In the genomic region with DNA sequence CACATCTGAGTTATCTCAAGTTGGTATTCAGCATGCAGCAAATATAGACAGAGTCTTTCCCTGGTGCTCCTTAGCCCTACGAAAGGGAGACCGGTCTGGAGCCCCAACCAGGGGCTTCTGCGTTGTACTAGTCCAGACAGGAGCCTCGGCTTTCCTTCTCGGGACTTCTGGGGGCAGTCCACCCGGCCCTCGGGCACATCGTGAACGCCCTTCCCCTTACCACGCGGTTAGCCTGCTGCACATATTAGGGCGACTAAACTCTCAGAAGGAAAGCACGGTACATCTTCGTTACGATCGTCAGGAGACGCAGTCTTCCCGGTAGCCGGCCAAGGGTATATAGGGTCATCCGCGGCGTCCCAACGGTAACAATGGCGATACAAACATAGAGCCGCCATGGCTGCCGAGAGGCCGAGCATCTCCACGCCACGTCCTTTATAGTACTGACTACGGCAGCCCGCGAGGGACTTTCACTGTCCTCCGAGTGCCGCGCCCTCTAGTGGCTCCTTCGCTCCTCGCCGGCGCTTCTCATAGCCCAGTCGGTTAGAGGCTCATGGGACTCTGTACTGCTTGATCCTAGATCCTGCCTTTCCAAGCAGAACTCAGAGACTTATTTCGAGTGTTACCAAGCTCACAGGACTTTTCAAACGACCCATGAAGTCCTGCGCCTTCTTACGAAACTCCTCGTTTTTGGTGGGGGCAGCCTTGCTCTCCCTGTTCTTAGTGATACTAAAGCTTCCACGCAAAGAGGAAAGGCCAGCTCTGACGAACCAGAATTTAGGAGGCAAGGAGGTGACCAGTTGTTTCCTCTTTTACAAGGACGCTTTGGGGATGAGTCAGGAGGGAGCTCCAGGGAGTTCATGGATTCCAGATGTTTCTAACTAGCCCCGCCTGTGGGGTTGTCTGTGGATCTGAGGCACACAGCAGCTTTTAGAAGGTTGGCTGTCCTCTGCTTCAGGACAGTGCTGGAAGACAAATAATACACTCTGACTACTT, we compare ENCODE assay signal across 8 mouse cellular contexts. TPM values are rescaled to one million over a fixed set of nuclear protein-coding genes. Genes with fewer than 3 reads are reported as not detected.
DNase-seq lines count a peak whose midpoint lies in the region; ATAC-seq and TF ChIP-seq lines count a peak whose summit lies in the region.

No protein-coding gene starts in this region.

- DNase-seq in A20 (ENCODE audit: low read depth, low spot score), result peak; percentile 94
- DNase-seq in heart, adult 9 months (ENCODE audit: low spot score in 2 of 2), result peak; percentile 92 to 96
- DNase-seq in kidney, adult 9 months, result peak; percentile 98
- peak; percentile 86 to 98 for DNase-seq in spleen, adult 18-20 months

- peak overlapping the region; percentile 94 for H3K27ac ChIP-seq in bone marrow macrophage, adult 2 months (ENCODE audit: insufficient read depth, low read depth, low read length)
- H3K27ac ChIP-seq in embryonic facial prominence, embryonic 15.5 days (replicated peaks), result peak overlapping the region; percentile 94
- H3K27ac ChIP-seq in limb, embryonic 13.5 days, result peak overlapping the region; percentile 81
- peak overlapping the region; percentile 83 for H3K27ac ChIP-seq in midbrain, embryonic 15.5 days

- H3K9me3 ChIP-seq in embryonic facial prominence, embryonic 15.5 days (replicated peaks), result no peaks in the 10 kb centered on the region
- H3K9me3 ChIP-seq in limb, embryonic 13.5 days, result no peaks in the 10 kb centered on the region
- H3K9me3 ChIP-seq in midbrain, embryonic 15.5 days, result no peaks in the 10 kb centered on the region

- H3K27me3 ChIP-seq in embryonic facial prominence, embryonic 15.5 days, result no peaks in the 10 kb centered on the region
- no peaks in the 10 kb centered on the region for H3K27me3 ChIP-seq in limb, embryonic 13.5 days
- no peaks in the 10 kb centered on the region for H3K27me3 ChIP-seq in midbrain, embryonic 15.5 days (replicated peaks)

- WGBS in embryonic facial prominence, embryonic 15.5 days, result 3% methylated on average over 49 of the region's 49 CpGs
- WGBS in limb, embryonic 13.5 days, result 3% methylated on average over 49 of the region's 49 CpGs
- WGBS in midbrain, embryonic 15.5 days, result 5% methylated on average over 49 of the region's 49 CpGs

- peaks cover 37% of the 10 kb centered on the region for H3K4me1 ChIP-seq in bone marrow macrophage, adult 2 months (ENCODE audit: control insufficient read depth, insufficient read depth, low read length)
- H3K4me1 ChIP-seq in embryonic facial prominence, embryonic 15.5 days, result peaks cover 29% of the 10 kb centered on the region
- peaks cover 33% of the 10 kb centered on the region for H3K4me1 ChIP-seq in limb, embryonic 13.5 days
- H3K4me1 ChIP-seq in midbrain, embryonic 15.5 days, result peaks cover 36% of the 10 kb centered on the region

- peak; percentile 83 for ATAC-seq in embryonic facial prominence, embryonic 15.5 days (ENCODE audit: insufficient number of reproducible peaks, low FRiP score, low TSS enrichment, low read depth)
- ATAC-seq in limb, embryonic 13.5 days (ENCODE audit: low FRiP score, low read depth), result peak; percentile 85
- peak; percentile 85 for ATAC-seq in midbrain, embryonic 15.5 days (replicated peaks)

- peak; percentile 64 for TF ChIP-seq CTCF in bone marrow macrophage, adult 2 months (IDR thresholded peaks at IDR 0.05; ENCODE audit: low read depth, low read length)

- H3K9ac ChIP-seq in embryonic facial prominence, embryonic 15.5 days, result peak overlapping the region; percentile 96
- peak overlapping the region; percentile 97 for H3K9ac ChIP-seq in limb, embryonic 13.5 days
- H3K9ac ChIP-seq in midbrain, embryonic 15.5 days, result peak overlapping the region; percentile 85

- no peak for TF ChIP-seq POLR2A in bone marrow macrophage, adult 2 months (IDR thresholded peaks at IDR 0.05; ENCODE audit: borderline replicate concordance, low read depth, low read length)

- H3K4me3 ChIP-seq in bone marrow macrophage, adult 2 months (ENCODE audit: insufficient read depth, low read length), result peak overlapping the region; percentile 99
- peak overlapping the region; percentile 94 for H3K4me3 ChIP-seq in embryonic facial prominence, embryonic 15.5 days (replicated peaks)
- H3K4me3 ChIP-seq in limb, embryonic 13.5 days, result peak overlapping the region; percentile 82
- peak overlapping the region; percentile 77 for H3K4me3 ChIP-seq in midbrain, embryonic 15.5 days

- H3K4me2 ChIP-seq in embryonic facial prominence, embryonic 15.5 days (replicated peaks), result peak overlapping the region; percentile 76
- H3K4me2 ChIP-seq in limb, embryonic 13.5 days (replicated peaks), result peak overlapping the region; percentile 86
- peak overlapping the region; percentile 72 for H3K4me2 ChIP-seq in midbrain, embryonic 15.5 days

- H3K36me3 ChIP-seq in embryonic facial prominence, embryonic 15.5 days, result peaks cover 36% of the 10 kb centered on the region
- H3K36me3 ChIP-seq in limb, embryonic 13.5 days, result peaks cover 37% of the 10 kb centered on the region
- peaks cover 30% of the 10 kb centered on the region for H3K36me3 ChIP-seq in midbrain, embryonic 15.5 days (replicated peaks)

RNA-seq across cellular contexts. Expression of a gene that starts 11.9 kb away (rescaled TPM):
- not detected in 2 replicates for polyA plus RNA-seq in bone marrow macrophage, adult 2 months (2012; ENCODE audit: insufficient read depth, insufficient read length, missing spikeins)
- polyA plus RNA-seq in embryonic facial prominence, embryonic 15.5 days (2015; fragmentation: Nextera tagmentation; extraction: Ambion mirVana), result 44.0 and 48.6 TPM in 2 replicates
- polyA plus RNA-seq in limb, embryonic 13.5 days (2015; fragmentation: Nextera tagmentation; extraction: Ambion mirVana), result 61.0 and 61.5 TPM in 2 replicates
- polyA plus RNA-seq in midbrain, embryonic 15.5 days (2015; fragmentation: Nextera tagmentation; extraction: Ambion mirVana), result 164 and 168 TPM in 2 replicates

RNA-seq across cellular contexts. Expression of a gene that starts 30.9 kb away (rescaled TPM):
- polyA plus RNA-seq in bone marrow macrophage, adult 2 months (2012; ENCODE audit: insufficient read depth, insufficient read length, missing spikeins), result not detected in 2 replicates
- polyA plus RNA-seq in embryonic facial prominence, embryonic 15.5 days (2015; fragmentation: Nextera tagmentation; extraction: Ambion mirVana), result not detected in 2 replicates
- polyA plus RNA-seq in limb, embryonic 13.5 days (2015; fragmentation: Nextera tagmentation; extraction: Ambion mirVana), result not detected in 2 replicates
- not detected in 2 replicates for polyA plus RNA-seq in midbrain, embryonic 15.5 days (2015; fragmentation: Nextera tagmentation; extraction: Ambion mirVana)

RNA-seq across cellular contexts. Expression of a gene that starts 35.9 kb away (rescaled TPM):
- polyA plus RNA-seq in bone marrow macrophage, adult 2 months (2012; ENCODE audit: insufficient read depth, insufficient read length, missing spikeins), result 35.3 and 38.5 TPM in 2 replicates
- 31.7 and 32.2 TPM in 2 replicates for polyA plus RNA-seq in embryonic facial prominence, embryonic 15.5 days (2015; fragmentation: Nextera tagmentation; extraction: Ambion mirVana)
- 23.1 and 24.6 TPM in 2 replicates for polyA plus RNA-seq in limb, embryonic 13.5 days (2015; fragmentation: Nextera tagmentation; extraction: Ambion mirVana)
- 4.6 and 6.7 TPM in 2 replicates for polyA plus RNA-seq in midbrain, embryonic 15.5 days (2015; fragmentation: Nextera tagmentation; extraction: Ambion mirVana)

RNA-seq across cellular contexts. Expression of a gene that starts 53.7 kb away (rescaled TPM):
- not detected in 2 replicates for polyA plus RNA-seq in bone marrow macrophage, adult 2 months (2012; ENCODE audit: insufficient read depth, insufficient read length, missing spikeins)
- not detected in 2 replicates for polyA plus RNA-seq in embryonic facial prominence, embryonic 15.5 days (2015; fragmentation: Nextera tagmentation; extraction: Ambion mirVana)
- not detected in 2 replicates for polyA plus RNA-seq in limb, embryonic 13.5 days (2015; fragmentation: Nextera tagmentation; extraction: Ambion mirVana)
- polyA plus RNA-seq in midbrain, embryonic 15.5 days (2015; fragmentation: Nextera tagmentation; extraction: Ambion mirVana), result not detected in 2 replicates

Comparison
In these comparisons a context has a peak if more than half of its experiments do, and no peak if none do; other contexts are left out.
1. Peak in every context shown above with its lines: DNase-seq, ATAC-seq, H3K4me3 ChIP-seq and H3K27ac ChIP-seq.
2. RNA of a gene that starts 11.9 kb away (polyA plus RNA-seq): 164 to 168 TPM in midbrain, embryonic 15.5 days, 61.0 to 61.5 TPM in limb, embryonic 13.5 days and 44.0 to 48.6 TPM in embryonic facial prominence, embryonic 15.5 days; not detected in bone marrow macrophage, adult 2 months; every median in the first group is over 10 times any median in the second.